Mouse (Mus musculus): Measurements from ENCODE around the gene Tor1aip2. TPM values are rescaled to one million over a fixed set of nuclear protein-coding genes. Genes with fewer than 3 reads are reported as not detected.
A peak's percentile ranks its signal among the peaks of the same experiment; 100 is the strongest.

Gene Tor1aip2
- polyA plus RNA-seq, 1 experiment from 2014 or later, result 80.6 TPM

DNA sequence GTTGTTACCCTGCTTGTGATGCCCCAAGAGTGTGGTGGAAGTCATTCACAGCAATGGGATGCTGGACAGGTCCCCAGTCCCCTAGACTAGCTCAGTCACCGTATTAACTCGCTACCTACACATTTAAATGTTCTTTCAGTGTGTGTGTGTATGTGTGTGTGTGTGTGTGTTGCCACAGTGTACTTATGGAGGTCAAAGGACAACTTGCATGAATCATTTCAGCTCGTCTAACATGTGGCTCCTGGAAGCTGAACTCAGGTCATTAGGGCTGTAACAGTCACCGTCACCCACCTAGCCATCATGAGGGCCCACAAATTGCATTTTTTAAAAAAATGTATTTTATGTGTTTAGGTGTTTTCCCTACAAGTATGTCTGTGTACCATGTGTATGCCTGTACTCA, 27.0 kb downstream of the Tor1aip2 start:
- H3K27ac ChIP-seq (ENCODE audit: low read length), result no peak overlapping the region
- ATAC-seq (replicated peaks; ENCODE audit: extremely low read depth, insufficient read depth, low FRiP score), result no peak
- H3K36me3 ChIP-seq (ENCODE audit: control insufficient read depth, insufficient read depth), result peaks cover 47% of the 10 kb centered on the region
- no peaks in the 10 kb centered on the region for H3K27me3 ChIP-seq (ENCODE audit: control insufficient read depth, insufficient read depth, low read length)
- 83% methylated on average over 4 of the region's 4 CpGs for WGBS
- H3K9me3 ChIP-seq (replicated peaks; ENCODE audit: control insufficient read depth, low read length), result no peaks in the 10 kb centered on the region
- H3K4me2 ChIP-seq (ENCODE audit: low read depth, low read length), result no peak overlapping the region
- peaks cover 8% of the 10 kb centered on the region for H3K4me1 ChIP-seq (ENCODE audit: control insufficient read depth, insufficient read depth, low read length)
- no peak overlapping the region for H3K4me3 ChIP-seq (ENCODE audit: low read length)
- no peak overlapping the region for H3K9ac ChIP-seq (ENCODE audit: low read length)

DNA sequence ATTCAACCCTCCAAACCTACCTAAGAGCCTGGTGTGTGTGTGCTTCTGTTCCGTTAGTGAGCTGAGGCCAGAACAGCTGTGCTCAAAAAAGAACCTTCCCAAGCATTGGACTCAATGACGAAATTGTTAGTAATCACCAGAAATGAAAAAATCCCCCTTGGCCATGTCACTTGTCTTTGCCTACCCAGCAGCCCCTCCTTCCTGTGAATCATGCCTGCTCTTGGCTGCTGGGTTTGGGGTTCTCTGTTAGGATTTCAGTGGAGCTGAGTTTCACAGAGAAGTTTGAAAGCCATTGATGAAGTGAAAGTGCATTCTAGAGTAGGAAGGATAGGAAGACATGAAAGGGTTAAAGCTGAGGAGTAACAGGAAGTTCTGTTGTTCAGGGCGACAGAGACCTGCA, 30.9 kb downstream of the Tor1aip2 start:
- H3K4me3 ChIP-seq (ENCODE audit: low read length), result no peak overlapping the region
- no peak overlapping the region for H3K4me2 ChIP-seq (ENCODE audit: low read depth, low read length)
- no peak overlapping the region for H3K9ac ChIP-seq (ENCODE audit: low read length)
- no peak for ATAC-seq (replicated peaks; ENCODE audit: extremely low read depth, insufficient read depth, low FRiP score)
- no peaks in the 10 kb centered on the region for H3K27me3 ChIP-seq (ENCODE audit: control insufficient read depth, insufficient read depth, low read length)
- H3K4me1 ChIP-seq (ENCODE audit: control insufficient read depth, insufficient read depth, low read length), result peaks cover 13% of the 10 kb centered on the region
- WGBS, result 61% methylated on average over 3 of the region's 3 CpGs
- H3K27ac ChIP-seq (ENCODE audit: low read length), result peak overlapping the region; percentile 51
- H3K36me3 ChIP-seq (ENCODE audit: control insufficient read depth, insufficient read depth), result peaks cover 43% of the 10 kb centered on the region
- H3K9me3 ChIP-seq (replicated peaks; ENCODE audit: control insufficient read depth, low read length), result no peaks in the 10 kb centered on the region

DNA sequence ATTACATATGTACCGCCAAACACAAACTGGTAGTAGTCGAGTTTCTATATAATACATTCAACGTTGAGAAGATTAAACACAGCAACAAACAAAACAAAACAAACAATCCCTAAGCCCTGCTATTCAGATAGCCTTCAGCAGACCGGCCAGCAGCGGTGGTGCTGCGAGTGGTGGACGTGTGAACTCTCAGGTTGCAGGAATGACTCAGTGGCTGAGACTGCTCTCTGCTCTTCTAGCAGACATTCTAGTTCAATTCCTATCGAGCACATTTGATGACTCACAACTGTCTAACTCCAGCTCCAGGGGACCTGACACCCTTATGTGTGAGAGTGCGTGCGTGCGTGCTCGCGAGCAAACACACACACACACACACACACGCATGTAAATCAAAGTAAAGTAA, 34.9 kb downstream of the Tor1aip2 start:
- Histone ChIP-seq H3K9me3 (replicated peaks; ENCODE audit: control insufficient read depth, low read length) (no peaks in the 10 kb centered on the region), H3K27me3 (ENCODE audit: control insufficient read depth, insufficient read depth, low read length) (no peaks in the 10 kb centered on the region), H3K4me1 (ENCODE audit: control insufficient read depth, insufficient read depth, low read length) (peaks cover 14% of the 10 kb centered on the region), H3K4me2 (ENCODE audit: low read depth, low read length) (no peak overlapping the region), H3K9ac (ENCODE audit: low read length) (no peak overlapping the region), H3K4me3 (ENCODE audit: low read length) (no peak overlapping the region), H3K36me3 (ENCODE audit: control insufficient read depth, insufficient read depth) (peaks cover 13% of the 10 kb centered on the region), H3K27ac (ENCODE audit: low read length) (no peak overlapping the region; the same call in 1 of the 2 replicates)
- no peak for ATAC-seq (replicated peaks; ENCODE audit: extremely low read depth, insufficient read depth, low FRiP score)
- 48% methylated on average over 14 of the region's 14 CpGs for WGBS

DNA sequence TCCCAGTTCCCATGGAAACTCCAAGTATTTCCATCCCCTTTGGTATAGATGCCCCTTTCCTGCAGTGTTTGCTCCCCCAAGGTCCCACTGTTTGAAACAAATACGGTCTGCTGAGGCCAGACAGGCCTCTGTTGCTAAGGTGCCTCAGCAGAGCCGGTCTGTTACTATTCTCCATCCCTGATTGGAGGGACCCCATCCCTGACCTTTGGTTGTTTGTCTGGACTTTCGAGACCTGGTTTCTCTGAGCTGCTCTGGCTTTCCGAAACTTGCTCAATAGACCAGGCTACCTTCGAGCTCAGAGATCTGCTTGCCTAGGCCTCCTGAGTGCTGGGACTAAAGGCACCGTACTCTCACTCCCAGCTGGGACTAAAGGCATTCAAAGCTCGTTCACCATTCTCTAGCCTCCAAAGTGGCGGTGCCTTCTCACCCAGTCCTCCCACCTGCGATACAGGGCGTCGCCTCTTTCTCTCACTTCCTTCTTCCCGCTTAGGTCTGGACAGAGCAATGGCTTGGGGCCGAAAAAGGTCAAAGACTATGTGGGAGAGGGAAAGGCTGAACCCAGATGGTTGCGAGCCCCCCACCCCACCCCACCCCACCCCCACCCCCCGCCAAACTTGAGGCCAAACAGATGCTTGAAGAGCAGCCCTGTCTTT, 38.1 kb downstream of the Tor1aip2 start:
- no peaks in the 10 kb centered on the region for H3K27me3 ChIP-seq (ENCODE audit: control insufficient read depth, insufficient read depth, low read length)
- no peak overlapping the region for H3K9ac ChIP-seq (ENCODE audit: low read length)
- WGBS, result 63% methylated on average over 15 of the region's 15 CpGs
- ATAC-seq (replicated peaks; ENCODE audit: extremely low read depth, insufficient read depth, low FRiP score), result no peak
- no peak overlapping the region for H3K4me2 ChIP-seq (ENCODE audit: low read depth, low read length)
- H3K36me3 ChIP-seq (ENCODE audit: control insufficient read depth, insufficient read depth), result no peaks in the 10 kb centered on the region
- no peak overlapping the region for H3K27ac ChIP-seq (ENCODE audit: low read length)
- no peak overlapping the region for H3K4me3 ChIP-seq (ENCODE audit: low read length)
- no peaks in the 10 kb centered on the region for H3K9me3 ChIP-seq (replicated peaks; ENCODE audit: control insufficient read depth, low read length)
- H3K4me1 ChIP-seq (ENCODE audit: control insufficient read depth, insufficient read depth, low read length), result peaks cover 7% of the 10 kb centered on the region; the same call in 1 of the 2 replicates

DNA sequence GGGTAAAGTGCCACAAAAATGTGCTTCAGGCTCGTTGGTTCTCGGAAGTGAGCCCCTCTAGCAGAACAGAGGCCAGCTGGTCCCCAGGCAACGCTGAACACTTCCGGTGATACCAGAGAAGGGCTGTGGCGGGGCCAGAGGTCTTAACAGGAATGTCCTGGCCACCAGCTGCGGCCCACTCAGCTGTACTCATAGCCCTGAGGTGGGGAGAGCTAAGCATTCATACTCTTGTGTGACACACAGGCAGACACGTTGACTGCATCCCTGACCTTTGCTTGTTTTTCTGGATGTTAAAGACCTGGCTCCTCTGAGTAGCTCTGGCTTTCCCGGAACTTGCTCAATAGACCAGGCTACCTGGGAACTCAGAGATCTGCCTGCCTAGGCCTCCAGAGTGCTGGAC, 39.4 kb downstream of the Tor1aip2 start:
- no peak overlapping the region for H3K27ac ChIP-seq (ENCODE audit: low read length)
- ATAC-seq (replicated peaks; ENCODE audit: extremely low read depth, insufficient read depth, low FRiP score), result no peak
- 38% methylated on average over 8 of the region's 8 CpGs for WGBS
- no peak overlapping the region for H3K9ac ChIP-seq (ENCODE audit: low read length)
- no peak overlapping the region for H3K4me3 ChIP-seq (ENCODE audit: low read length)
- no peak overlapping the region for H3K4me2 ChIP-seq (ENCODE audit: low read depth, low read length)
- H3K36me3 ChIP-seq (ENCODE audit: control insufficient read depth, insufficient read depth), result no peaks in the 10 kb centered on the region
- H3K27me3 ChIP-seq (ENCODE audit: control insufficient read depth, insufficient read depth, low read length), result no peaks in the 10 kb centered on the region
- H3K9me3 ChIP-seq (replicated peaks; ENCODE audit: control insufficient read depth, low read length), result no peaks in the 10 kb centered on the region
- H3K4me1 ChIP-seq (ENCODE audit: control insufficient read depth, insufficient read depth, low read length), result peaks cover 7% of the 10 kb centered on the region; the same call in 1 of the 2 replicates

DNA sequence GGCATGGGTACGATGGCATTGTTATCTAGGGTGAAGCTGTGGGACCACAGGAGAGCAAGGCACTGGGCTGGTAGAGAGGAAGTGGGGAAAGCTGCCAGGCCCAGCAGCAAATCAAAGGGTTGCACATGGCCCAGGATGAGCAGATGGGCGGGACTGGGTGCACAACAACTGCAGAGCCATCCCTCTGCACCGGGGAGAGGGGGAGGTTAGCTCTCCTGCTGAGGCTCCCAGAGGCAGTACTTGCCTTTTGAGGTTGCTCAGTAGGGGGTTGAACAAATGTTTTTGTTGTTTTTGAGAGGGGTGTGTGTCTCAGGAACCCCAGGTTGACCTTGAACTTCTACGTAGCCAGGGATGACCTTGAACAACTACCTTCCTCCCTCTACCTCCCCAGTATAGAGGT, 41.3 kb downstream of the Tor1aip2 start:
- WGBS, result 48% methylated on average over 4 of the region's 4 CpGs
- Histone ChIP-seq H3K4me2 (ENCODE audit: low read depth, low read length) (no peak overlapping the region), H3K36me3 (ENCODE audit: control insufficient read depth, insufficient read depth) (no peaks in the 10 kb centered on the region), H3K9me3 (replicated peaks; ENCODE audit: control insufficient read depth, low read length) (no peaks in the 10 kb centered on the region), H3K27ac (ENCODE audit: low read length) (no peak overlapping the region), H3K4me1 (ENCODE audit: control insufficient read depth, insufficient read depth, low read length) (peaks cover 3% of the 10 kb centered on the region; the same call in 1 of the 2 replicates), H3K9ac (ENCODE audit: low read length) (no peak overlapping the region), H3K27me3 (ENCODE audit: control insufficient read depth, insufficient read depth, low read length) (no peaks in the 10 kb centered on the region), H3K4me3 (ENCODE audit: low read length) (no peak overlapping the region)
- ATAC-seq (replicated peaks; ENCODE audit: extremely low read depth, insufficient read depth, low FRiP score), result no peak; the same call in 1 of the 2 replicates

DNA sequence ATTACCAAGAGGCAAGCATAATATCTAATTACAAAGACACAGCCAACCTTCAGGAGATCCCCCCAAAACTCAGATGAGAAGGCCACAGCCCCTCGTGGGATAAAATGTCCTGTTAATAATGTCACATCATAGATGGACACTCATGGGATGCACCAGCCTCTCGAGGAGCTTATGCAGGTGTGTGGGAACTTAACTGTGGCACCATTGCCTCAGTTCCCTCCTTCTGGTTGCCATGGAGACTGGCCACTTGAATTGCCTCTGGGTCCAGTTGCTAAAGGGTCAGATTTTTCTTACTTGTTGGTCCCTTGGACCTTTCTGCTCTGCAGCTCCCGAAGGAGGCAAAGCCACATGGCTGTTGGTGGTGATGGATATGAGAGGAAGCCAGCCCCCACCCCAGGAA, 42.5 kb downstream of the Tor1aip2 start:
- H3K9me3 ChIP-seq (replicated peaks; ENCODE audit: control insufficient read depth, low read length), result no peaks in the 10 kb centered on the region
- H3K4me3 ChIP-seq (ENCODE audit: low read length), result no peak overlapping the region
- no peak overlapping the region for H3K27ac ChIP-seq (ENCODE audit: low read length)
- no peak for ATAC-seq (replicated peaks; ENCODE audit: extremely low read depth, insufficient read depth, low FRiP score)
- H3K4me2 ChIP-seq (ENCODE audit: low read depth, low read length), result no peak overlapping the region
- no peaks in the 10 kb centered on the region for H3K27me3 ChIP-seq (ENCODE audit: control insufficient read depth, insufficient read depth, low read length)
- peaks cover 3% of the 10 kb centered on the region; the same call in 1 of the 2 replicates for H3K4me1 ChIP-seq (ENCODE audit: control insufficient read depth, insufficient read depth, low read length)
- 46% methylated on average over 3 of the region's 3 CpGs for WGBS
- H3K36me3 ChIP-seq (ENCODE audit: control insufficient read depth, insufficient read depth), result no peaks in the 10 kb centered on the region
- H3K9ac ChIP-seq (ENCODE audit: low read length), result no peak overlapping the region

DNA sequence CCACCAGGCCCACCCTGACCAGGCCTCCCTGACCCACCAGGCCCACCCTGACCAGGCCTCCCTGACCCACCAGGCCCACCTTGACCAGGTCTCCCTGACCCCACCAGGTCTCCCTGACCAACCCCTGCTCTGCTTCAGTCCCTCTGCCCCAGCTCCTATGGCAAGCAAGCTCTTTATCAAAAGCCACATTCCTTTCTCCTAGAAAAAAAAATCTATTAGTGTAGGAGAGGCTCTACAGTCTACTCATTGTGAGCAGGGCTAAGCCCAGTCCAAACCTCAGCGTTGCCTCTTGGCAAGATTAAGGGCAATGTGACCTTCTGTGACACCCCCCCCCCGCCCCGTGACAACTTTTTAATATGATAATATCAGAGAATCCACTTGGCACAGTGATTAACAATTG, 49.4 kb downstream of the Tor1aip2 start:
- 29% methylated on average over 3 of the region's 3 CpGs for WGBS
- Histone ChIP-seq H3K4me1 (ENCODE audit: control insufficient read depth, insufficient read depth, low read length) (peaks cover 6% of the 10 kb centered on the region; the same call in 1 of the 2 replicates), H3K27ac (ENCODE audit: low read length) (no peak overlapping the region), H3K36me3 (ENCODE audit: control insufficient read depth, insufficient read depth) (no peaks in the 10 kb centered on the region), H3K4me2 (ENCODE audit: low read depth, low read length) (no peak overlapping the region), H3K9ac (ENCODE audit: low read length) (no peak overlapping the region), H3K27me3 (ENCODE audit: control insufficient read depth, insufficient read depth, low read length) (no peaks in the 10 kb centered on the region), H3K9me3 (replicated peaks; ENCODE audit: control insufficient read depth, low read length) (no peaks in the 10 kb centered on the region), H3K4me3 (ENCODE audit: low read length) (no peak overlapping the region)
- no peak for ATAC-seq (replicated peaks; ENCODE audit: extremely low read depth, insufficient read depth, low FRiP score)

DNA sequence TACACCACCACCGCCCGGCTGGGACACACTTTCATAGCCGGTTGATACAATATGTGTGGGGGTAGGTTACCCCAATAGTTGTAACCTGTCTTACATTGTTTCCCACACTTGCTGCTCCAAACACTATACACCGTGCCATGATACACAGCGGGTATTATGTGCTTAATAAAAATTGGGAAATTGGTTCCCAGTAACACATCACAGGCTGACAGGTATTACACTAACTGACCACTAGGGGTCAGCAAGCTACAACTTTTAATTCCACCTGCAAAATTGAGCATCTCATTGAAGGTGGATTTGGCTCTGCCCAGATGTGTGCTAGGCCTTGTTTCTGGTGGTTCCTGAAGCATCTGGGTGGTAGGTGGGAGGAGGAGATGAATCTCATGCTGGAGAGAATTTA, 50.6 kb downstream of the Tor1aip2 start:
- H3K9me3 ChIP-seq (replicated peaks; ENCODE audit: control insufficient read depth, low read length), result no peaks in the 10 kb centered on the region
- 57% methylated on average over 5 of the region's 5 CpGs for WGBS
- ATAC-seq (replicated peaks; ENCODE audit: extremely low read depth, insufficient read depth, low FRiP score), result no peak
- peaks cover 6% of the 10 kb centered on the region; the same call in 1 of the 2 replicates for H3K4me1 ChIP-seq (ENCODE audit: control insufficient read depth, insufficient read depth, low read length)
- H3K4me3 ChIP-seq (ENCODE audit: low read length), result no peak overlapping the region
- H3K36me3 ChIP-seq (ENCODE audit: control insufficient read depth, insufficient read depth), result no peaks in the 10 kb centered on the region
- no peak overlapping the region for H3K27ac ChIP-seq (ENCODE audit: low read length)
- H3K27me3 ChIP-seq (ENCODE audit: control insufficient read depth, insufficient read depth, low read length), result no peaks in the 10 kb centered on the region
- no peak overlapping the region for H3K9ac ChIP-seq (ENCODE audit: low read length)
- H3K4me2 ChIP-seq (ENCODE audit: low read depth, low read length), result no peak overlapping the region
